Mouse (Mus musculus): ENCODE measurements at regions not wholly inside any gene's neighbourhood (a gene's known extent, or its start where the extent isn't known, plus 50 kb on each side); places are given as distances from the start of the nearest gene placed in this dataset.
A peak's percentile ranks its signal among the peaks of the same experiment; 100 is the strongest.

- no peak for DNase-seq (ENCODE audit: low read depth, low spot score)
- 44% methylated on average over 3 of the region's 3 CpGs for WGBS
Observed at GRCm38 (mm10) chr10:122386748-122387147, 61.6 kb upstream of the Avpr1a start.

DNA sequence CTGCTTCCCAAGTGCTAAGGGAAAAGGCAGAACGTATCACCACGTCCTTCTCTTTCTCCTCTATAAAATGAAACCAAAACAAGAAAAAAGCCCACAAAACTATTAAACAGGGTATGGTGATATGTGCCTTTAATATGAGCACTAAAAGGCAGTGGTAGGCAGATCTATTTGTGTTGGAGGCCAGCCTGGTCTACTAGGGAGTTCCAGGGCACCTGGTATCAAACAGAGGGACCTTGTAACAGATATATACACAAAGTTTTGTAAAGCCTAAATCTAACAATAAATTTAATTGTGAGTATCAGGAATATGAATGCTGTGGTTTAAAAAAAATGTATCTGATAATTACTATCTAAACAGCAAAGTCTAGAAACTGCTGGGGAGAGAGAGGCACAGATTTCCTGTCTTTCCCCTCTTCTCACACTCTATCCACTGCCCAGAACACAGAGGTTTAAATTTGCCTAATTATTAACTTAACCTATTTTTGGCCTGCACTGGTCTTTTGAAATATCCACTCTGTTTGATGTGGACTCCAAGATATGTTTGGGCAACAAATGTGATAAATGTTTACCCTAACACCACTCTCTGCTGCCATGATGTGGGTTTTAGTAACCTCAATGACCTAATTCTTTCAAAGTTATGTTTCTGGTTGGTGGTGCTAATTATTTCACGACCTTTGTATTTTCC is 68.5 kb upstream of the Avpr1a start:
- 57% methylated on average over 3 of the region's 3 CpGs for WGBS
- no peak for DNase-seq (ENCODE audit: low read depth, low spot score)

DNA sequence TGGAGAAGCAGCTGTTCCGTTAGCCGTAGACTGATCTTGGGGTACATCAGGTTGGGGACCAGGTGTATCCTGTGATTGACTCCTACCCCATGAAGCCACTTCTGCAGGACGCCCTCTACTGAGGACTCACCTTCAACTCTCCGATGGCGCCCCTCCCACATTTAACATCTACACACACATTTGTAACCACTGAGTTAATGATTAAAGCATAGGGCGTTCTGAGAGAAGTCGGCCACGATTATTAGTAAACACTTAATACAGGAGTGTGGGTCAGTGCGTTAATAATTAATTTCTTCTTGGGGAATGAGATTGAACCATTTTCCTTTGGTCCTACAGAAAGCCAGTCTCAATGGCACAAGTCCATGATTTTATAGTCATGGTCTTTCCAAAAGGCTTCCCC is 105.0 kb upstream of the Avpr1a start:
- DNase-seq (ENCODE audit: low read depth, low spot score), result no peak
- 75% methylated on average over 9 of the region's 9 CpGs for WGBS

GRCm38 (mm10) chr10:122342356-122342755 is 105.9 kb upstream of the Avpr1a start:
- 73% methylated on average over 12 of the region's 12 CpGs for WGBS
- DNase-seq (ENCODE audit: low read depth, low spot score), result no peak

DNA sequence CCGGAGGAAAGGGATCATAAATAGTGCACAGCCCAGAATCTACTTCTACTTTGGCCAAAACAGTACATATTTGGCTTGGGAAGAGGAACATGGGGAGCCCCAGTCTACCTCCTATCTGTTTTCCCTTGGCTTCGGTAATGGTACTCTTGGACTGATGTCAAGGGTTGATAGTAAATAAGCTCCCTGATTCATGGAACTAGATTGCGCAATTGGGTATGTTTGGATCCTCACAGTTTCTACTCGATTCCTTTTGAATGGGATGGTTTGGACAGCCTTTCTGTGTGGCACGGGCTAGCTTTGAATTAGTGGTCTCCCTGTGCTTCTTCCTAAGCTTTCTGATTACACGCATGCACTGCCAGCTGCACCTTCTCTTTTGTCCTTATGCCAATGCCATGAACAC is 121.4 kb upstream of the Avpr1a start:
- no peak for DNase-seq (ENCODE audit: low read depth, low spot score)
- WGBS, result 66% methylated on average over 6 of the region's 6 CpGs

- WGBS, result 78% methylated on average over 4 of the region's 4 CpGs
- DNase-seq (ENCODE audit: low read depth, low spot score), result no peak
Observed at GRCm38 (mm10) chr10:122318886-122319285, 129.4 kb upstream of the Avpr1a start.

DNA sequence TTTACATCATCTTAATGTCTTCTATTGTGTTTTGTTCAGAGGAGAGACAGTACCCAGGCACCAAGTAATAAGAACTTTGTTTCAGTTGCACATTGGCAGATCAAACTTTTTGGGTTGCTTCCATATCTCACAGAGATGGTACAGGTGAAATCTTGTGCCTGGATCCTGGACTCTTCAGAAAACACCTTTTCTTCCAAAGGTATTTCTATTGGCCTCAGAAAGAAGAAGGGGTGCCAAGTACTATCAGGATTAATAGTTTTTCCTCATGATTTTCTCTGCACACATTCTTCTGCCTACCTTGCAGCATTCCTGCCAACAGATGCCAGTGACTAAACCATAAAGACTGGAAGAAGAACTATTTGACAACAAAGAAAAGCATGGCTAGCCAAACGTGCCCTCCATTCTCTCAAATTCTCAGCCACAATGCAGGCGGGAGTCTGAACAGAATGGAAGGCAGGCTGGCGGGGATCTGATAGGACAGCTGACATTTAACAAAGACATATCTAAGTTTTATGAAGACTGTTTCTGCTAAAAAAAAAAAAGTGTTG is 137.6 kb upstream of the Avpr1a start:
- 79% methylated on average over 3 of the region's 3 CpGs for whole genome bisulfite sequencing
- DNase-seq (ENCODE audit: low read depth, low spot score), result no peak

DNA sequence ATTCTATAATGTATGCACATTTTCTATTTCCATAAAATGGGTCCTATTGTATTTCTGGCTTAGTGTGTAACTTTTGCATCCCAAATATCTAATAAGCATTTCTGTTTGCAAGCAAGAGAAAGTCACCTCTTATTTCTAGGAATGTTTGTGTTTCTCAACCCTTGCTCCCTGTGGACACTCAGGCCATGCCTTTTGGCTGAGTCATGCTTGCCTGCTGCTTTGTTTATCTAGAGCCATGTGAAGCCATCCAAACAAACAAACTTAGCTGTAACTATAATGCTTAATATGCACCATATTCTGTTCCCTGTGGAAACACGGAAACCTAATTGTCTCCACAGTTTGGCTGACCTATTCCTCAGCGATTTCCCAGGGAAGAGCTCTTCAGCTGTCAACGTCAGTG is 139.6 kb upstream of the Avpr1a start:
- no peak for DNase-seq (ENCODE audit: low read depth, low spot score)

GRCm38 (mm10) chr10:122302259-122302658 is 146.0 kb upstream of the Avpr1a start:
- no peak for DNase-seq (ENCODE audit: low read depth, low spot score)
- WGBS, result 86% methylated on average over 6 of the region's 6 CpGs

More for the DNA sequence above, 139.6 kb upstream of the Avpr1a start:
- WGBS, result 82% methylated on average over 3 of the region's 3 CpGs

DNA sequence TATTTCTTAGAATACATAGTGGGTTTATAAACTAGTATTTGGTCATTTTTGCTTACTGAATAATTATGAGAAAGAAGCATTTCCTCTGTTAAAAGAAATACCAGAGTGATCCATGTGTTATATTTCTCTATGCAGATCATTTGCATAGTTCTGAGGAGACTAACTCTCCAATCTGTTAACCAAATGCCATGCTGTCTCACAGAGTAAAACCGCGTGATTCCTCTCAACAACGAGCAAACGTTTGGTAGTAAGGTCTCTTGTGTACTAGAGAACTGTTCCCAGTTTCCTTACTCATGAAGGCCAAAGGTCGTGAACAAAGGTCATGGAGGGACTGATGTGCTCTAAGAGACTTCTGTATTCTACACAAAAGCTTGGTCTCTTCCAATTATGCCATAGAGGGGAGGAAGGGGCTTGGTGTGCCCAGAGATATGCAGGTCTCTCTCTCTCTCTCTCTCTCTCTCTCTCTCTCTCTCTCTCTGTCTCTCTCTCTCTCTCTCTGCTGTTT is 152.3 kb upstream of the Avpr1a start:
- WGBS, result 61% methylated on average over 5 of the region's 5 CpGs
- no peak for DNase-seq (ENCODE audit: low read depth, low spot score)

GRCm38 (mm10) chr10:122291611-122292010 is 156.7 kb upstream of the Avpr1a start:
- DNase-seq (ENCODE audit: low read depth, low spot score), result no peak
- WGBS, result 81% methylated on average over 2 of the region's 2 CpGs

GRCm38 (mm10) chr10:122291091-122291490 is 157.2 kb upstream of the Avpr1a start:
- DNase-seq (ENCODE audit: low read depth, low spot score), result no peak
- WGBS, result 78% methylated on average over 5 of the region's 5 CpGs

DNA sequence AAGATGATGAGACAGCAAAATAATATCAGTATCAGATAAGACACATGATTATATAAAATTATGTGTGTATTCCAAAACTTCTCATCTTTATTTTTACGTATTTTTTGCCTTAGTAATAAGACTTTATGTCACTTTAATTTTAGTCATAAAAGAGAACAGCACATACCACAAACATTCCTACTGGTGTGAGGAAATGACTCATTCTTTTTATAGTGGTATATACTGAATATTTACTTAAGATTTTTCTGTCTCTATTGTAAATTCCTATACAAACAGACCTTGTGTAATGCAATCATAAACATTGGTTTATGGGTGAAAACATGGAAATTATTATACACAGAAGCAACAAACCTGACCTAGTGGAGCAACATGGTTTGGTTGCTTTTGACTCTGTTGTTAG is 173.4 kb upstream of the Avpr1a start:
- DNase-seq (ENCODE audit: low read depth, low spot score), result peak; percentile 25
- WGBS, result 23% methylated on average over 1 of the region's 1 CpGs

- peak; percentile 14 for DNase-seq (ENCODE audit: low read depth, low spot score)
- WGBS, result 16% methylated on average over 3 of the region's 3 CpGs
Observed at GRCm38 (mm10) chr10:122274181-122274580, 174.1 kb upstream of the Avpr1a start.

DNA sequence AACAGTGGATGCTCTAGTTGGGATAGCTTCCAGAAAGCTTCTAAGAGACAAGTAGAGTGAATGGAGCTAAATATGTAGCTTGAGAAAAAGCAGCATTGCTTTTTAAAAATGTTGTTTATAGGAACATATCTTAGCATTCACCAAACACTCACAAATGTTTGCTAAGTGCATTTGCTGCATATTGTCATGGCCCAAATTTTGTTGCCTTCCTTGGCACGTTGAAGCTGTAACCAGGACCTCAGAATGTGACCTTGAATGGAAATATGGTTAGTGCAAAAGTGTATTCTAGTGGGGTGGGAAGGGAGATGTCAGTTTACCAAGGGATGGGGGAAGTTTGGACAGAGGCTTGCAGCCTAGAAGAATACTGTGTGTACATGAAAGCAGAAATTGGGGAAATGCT is 166.9 kb upstream of the Rxylt1 start:
- DNase-seq (ENCODE audit: low read depth, low spot score), result no peak
- WGBS, result 18% methylated on average over 1 of the region's 1 CpGs

DNA sequence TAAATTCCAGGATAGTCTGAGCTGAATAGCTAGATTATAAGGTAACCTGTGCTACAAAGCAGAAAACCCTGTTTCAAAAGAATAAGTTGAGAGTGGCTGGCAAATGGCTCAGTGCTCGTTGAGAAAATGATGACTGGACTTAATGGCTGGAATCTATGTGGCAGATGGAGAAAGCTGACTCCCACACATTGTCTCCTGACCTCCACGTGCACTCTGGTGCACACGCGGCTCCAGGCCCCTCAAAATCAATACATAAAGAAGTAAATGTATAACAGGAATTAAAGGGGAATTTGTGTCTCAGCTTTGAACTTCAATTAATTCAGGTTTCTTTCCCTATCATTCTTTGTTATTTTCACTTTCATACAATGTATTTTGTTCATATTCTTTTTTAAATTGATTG is 162.2 kb upstream of the Rxylt1 start:
- WGBS, result 45% methylated on average over 4 of the region's 4 CpGs
- no peak for DNase-seq (ENCODE audit: low read depth, low spot score)

GRCm38 (mm10) chr10:122258711-122259110 is 161.5 kb upstream of the Rxylt1 start:
- WGBS, result 86% methylated on average over 3 of the region's 3 CpGs
- DNase-seq (ENCODE audit: low read depth, low spot score), result no peak

DNA sequence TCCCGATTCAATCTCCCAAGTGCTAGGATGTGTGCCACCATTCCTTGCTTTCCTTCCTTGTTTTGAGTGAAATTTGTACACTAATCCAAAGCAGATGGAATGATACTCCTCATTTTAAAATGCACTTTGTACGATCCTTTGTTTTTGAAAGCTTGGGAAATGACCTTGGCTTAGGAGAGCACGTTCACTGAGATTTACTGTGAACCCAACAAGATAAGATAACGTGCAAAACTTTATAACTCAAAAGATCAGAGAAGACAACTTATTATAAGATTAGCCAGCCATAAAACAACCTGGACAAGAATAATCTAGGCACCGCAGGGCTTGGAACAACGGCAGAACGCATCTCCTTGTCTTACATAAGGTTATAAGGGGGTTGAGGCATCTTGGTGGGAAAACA is 134.6 kb upstream of the Rxylt1 start:
- whole genome bisulfite sequencing, result 45% methylated on average over 7 of the region's 7 CpGs
- no peak for DNase-seq (ENCODE audit: low read depth, low spot score)

- 41% methylated on average over 11 of the region's 11 CpGs for WGBS
- no peak for DNase-seq (ENCODE audit: low read depth, low spot score)
Observed at GRCm38 (mm10) chr10:122230746-122231145, 133.6 kb upstream of the Rxylt1 start.

- DNase-seq (ENCODE audit: low read depth, low spot score), result no peak
- WGBS, result 91% methylated on average over 8 of the region's 8 CpGs
Observed at GRCm38 (mm10) chr10:122225679-122226078, 128.5 kb upstream of the Rxylt1 start.

DNA sequence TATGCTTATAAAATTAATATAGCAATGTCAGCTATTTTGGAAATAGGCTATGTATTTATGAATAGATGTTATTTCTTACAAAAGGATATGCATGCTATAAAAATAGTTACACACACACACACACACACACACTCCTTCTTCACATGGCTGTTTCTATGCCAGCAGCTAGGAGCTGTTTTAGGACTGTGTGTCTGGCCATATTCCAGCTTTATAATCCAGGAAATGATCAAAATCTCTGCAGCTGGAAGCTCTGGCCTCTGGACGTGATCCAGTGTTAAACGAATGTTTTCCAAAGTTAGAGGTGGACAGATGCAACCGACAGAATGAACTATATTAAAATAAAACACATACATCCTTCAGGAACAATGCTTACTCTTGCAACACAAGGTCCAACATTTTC is 125.9 kb upstream of the Rxylt1 start:
- no peak for DNase-seq (ENCODE audit: low read depth, low spot score)
- 20% methylated on average over 3 of the region's 3 CpGs for WGBS

DNA sequence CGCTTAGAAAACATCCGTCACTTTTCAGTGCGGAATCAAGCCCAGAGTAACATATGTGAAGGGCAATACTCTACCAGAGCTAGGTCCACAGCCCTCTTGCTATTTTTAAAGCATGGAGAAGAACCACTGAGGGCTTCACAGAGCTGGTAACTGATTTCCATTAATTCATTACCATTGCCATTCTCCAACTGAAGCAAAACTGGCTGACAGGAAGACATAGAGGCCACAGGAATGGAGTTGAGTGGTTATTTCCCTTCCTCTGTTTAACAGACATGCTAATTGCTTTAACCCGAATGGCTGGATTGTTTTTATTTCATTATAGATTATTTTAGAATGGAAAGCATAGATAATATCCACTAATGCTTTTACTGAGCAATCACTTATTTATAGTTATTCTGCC is 120.4 kb upstream of the Rxylt1 start:
- no peak for DNase-seq (ENCODE audit: low read depth, low spot score)
- 72% methylated on average over 4 of the region's 4 CpGs for WGBS

All from large intestine, adult 2 months (tissue).